Mouse (Mus musculus): ENCODE data around the gene Aff3.

GRCm38 (mm10) chr1:38399269-38399668, 265.5 kb downstream of the Aff3 start:
- TF ChIP-seq CTCF (IDR thresholded peaks at IDR 0.05; ENCODE audit: low read depth) (no peak), EP300 (IDR thresholded peaks at IDR 0.05; ENCODE audit: low read depth) (no peak)

All from heart, postnatal 0 days (tissue).